Mouse (Mus musculus) bone marrow, adult 2 months (tissue): Measurements from ENCODE around the gene Robo1.

Experiments used
- CTCF ChIP-seq: fragments of 200-500 bp; IDR thresholded peaks from 2 replicates; pipeline ENCODE4 v1.5.1; 2011; ENCODE audit warnings: low read length, control low read depth; ENCODE audit not compliant: control insufficient read depth, insufficient read depth
- POLR2A ChIP-seq: fragments of 200-500 bp; IDR thresholded peaks from 2 replicates; pipeline ENCODE4 v1.6.1; 2011; ENCODE audit warnings: low read depth, mild to moderate bottlenecking, control low read depth, low read length, borderline replicate concordance; ENCODE audit not compliant: control insufficient read depth

GRCm38 (mm10) chr16:73012926-73013325 lies 704.8 kb downstream of the Robo1 start:
- TF ChIP-seq POLR2A (no peak), CTCF (no peak)
